Mouse (Mus musculus): ENCODE data around the gene Ube2d3. TPM values are rescaled to one million over a fixed set of nuclear protein-coding genes. Genes with fewer than 3 reads are reported as not detected.
"Not testable (repeated sequence)": the region's sequence is repeated elsewhere in the genome, so short reads cannot be mapped to it uniquely, and the experiment has no call there.

Gene Ube2d3
- polyA plus RNA-seq, 1 experiment from 2014 or later, result 512 TPM

DNA sequence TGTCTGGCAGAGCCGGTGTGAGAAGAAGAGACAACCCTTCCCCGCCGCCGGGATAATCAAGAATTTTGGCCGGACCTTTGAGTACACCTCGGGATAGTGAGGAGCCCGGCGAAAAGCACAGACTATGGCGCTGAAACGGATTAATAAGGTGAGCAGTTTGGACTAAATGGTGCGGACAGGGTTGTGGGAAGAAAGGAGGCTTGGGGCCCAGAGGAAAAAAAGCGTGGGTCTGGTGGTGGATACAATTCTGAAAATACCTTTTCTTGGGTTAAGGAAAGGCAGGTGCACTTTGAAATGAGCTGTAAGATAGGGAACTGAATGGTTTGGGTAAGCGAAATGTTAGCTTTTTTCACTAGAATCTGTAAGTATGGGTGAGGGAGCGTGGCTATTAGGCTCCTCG is 1.7 kb downstream of the Ube2d3 start:
- Histone ChIP-seq H3K36me3 (peaks cover 14% of the 10 kb centered on the region), H3K9me3 (replicated peaks) (no peaks in the 10 kb centered on the region), H3K27ac (peak overlapping the region; percentile 100), H3K4me2 (peak overlapping the region; percentile 67), H3K4me1 (peaks cover 20% of the 10 kb centered on the region), H3K27me3 (no peaks in the 10 kb centered on the region), H3K4me3 (replicated peaks) (peak overlapping the region; percentile 81), H3K9ac (peak overlapping the region; percentile 96)
- no peak for ATAC-seq (replicated peaks; ENCODE audit: low FRiP score)
- WGBS, result 3% methylated on average over 15 of the region's 15 CpGs

DNA sequence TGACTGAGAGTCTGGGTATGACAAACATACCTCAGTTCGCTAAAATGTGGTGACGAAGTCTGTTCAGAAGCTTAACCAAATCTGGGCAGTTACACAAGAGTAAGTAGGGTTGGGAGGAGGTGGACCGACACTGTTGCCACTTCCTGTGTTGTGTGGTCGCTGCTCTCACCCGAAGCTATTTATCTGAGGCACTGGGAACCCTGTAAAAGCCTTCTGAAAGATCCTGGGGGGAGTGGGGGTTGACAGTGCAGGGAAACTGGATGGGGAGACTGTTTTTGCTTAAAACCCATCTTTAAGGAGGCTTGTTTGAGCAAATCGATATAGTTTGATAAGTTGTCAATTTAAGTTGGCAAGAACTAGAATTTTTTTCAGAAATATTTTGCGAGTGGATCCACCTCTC is 2.3 kb downstream of the Ube2d3 start:
- H3K4me3 ChIP-seq (replicated peaks), result peak overlapping the region; percentile 81
- H3K4me2 ChIP-seq, result peak overlapping the region; percentile 67
- WGBS, result 14% methylated on average over 7 of the region's 7 CpGs
- no peak for ATAC-seq (replicated peaks; ENCODE audit: low FRiP score)
- peaks cover 23% of the 10 kb centered on the region for H3K4me1 ChIP-seq
- peak overlapping the region; percentile 96 for H3K9ac ChIP-seq
- H3K27me3 ChIP-seq, result no peaks in the 10 kb centered on the region
- peaks cover 18% of the 10 kb centered on the region for H3K36me3 ChIP-seq
- H3K9me3 ChIP-seq (replicated peaks), result no peaks in the 10 kb centered on the region
- peak overlapping the region; percentile 100 for H3K27ac ChIP-seq

DNA sequence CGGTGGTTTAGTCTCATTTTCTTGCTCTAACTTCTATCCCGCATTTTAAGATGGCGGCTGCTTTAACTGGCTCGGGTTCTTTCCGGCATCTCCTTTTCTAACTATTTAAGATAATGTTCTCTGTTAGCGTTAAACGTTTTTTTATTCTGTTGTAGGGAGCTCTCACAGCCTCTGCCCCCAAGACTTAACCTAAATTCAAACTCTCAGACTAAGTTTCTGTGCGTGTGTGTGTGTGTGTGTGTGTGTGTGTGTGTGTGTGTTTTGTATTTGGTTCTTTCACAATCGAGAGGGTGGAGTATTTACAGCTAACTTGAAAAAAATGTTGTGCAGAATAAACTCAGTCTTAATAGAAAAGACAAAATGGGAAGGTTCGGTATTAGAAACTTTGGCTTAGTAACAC is 2.7 kb downstream of the Ube2d3 start:
- 35% methylated on average over 10 of the region's 10 CpGs for WGBS
- H3K4me1 ChIP-seq, result peaks cover 23% of the 10 kb centered on the region
- no peaks in the 10 kb centered on the region for H3K9me3 ChIP-seq (replicated peaks)
- H3K27me3 ChIP-seq, result no peaks in the 10 kb centered on the region
- peak overlapping the region; percentile 67 for H3K4me2 ChIP-seq
- no peak overlapping the region; the same call in 1 of the 2 replicates for H3K27ac ChIP-seq
- no peak for ATAC-seq (replicated peaks; ENCODE audit: low FRiP score)
- peak overlapping the region; percentile 96 for H3K9ac ChIP-seq
- peak overlapping the region; percentile 81 for H3K4me3 ChIP-seq (replicated peaks)
- peaks cover 18% of the 10 kb centered on the region for H3K36me3 ChIP-seq

DNA sequence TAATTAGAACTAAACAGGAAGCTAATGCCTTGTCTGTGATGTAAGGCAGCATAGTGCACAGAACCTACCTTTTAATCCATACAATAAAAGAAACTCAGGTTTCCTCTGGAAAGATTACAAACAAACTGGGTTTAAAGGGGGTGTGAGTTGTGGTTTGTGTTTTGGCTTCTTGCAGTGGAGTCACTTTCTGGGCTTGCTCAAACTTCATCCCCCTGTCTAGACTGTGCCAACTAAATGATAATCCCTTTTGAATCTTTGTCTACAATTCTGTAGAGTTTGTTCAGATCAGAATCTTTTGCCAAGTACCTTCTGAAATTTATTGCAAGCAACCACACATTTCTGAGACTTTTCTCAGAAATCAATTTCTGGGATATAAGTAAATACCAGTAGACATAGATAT is 7.0 kb downstream of the Ube2d3 start:
- Histone ChIP-seq H3K9ac (no peak overlapping the region), H3K27me3 (no peaks in the 10 kb centered on the region), H3K36me3 (peaks cover 25% of the 10 kb centered on the region), H3K27ac (no peak overlapping the region), H3K9me3 (replicated peaks) (no peaks in the 10 kb centered on the region), H3K4me1 (peaks cover 16% of the 10 kb centered on the region), H3K4me2 (no peak overlapping the region), H3K4me3 (replicated peaks) (no peak overlapping the region)
- no peak for ATAC-seq (replicated peaks; ENCODE audit: low FRiP score)

DNA sequence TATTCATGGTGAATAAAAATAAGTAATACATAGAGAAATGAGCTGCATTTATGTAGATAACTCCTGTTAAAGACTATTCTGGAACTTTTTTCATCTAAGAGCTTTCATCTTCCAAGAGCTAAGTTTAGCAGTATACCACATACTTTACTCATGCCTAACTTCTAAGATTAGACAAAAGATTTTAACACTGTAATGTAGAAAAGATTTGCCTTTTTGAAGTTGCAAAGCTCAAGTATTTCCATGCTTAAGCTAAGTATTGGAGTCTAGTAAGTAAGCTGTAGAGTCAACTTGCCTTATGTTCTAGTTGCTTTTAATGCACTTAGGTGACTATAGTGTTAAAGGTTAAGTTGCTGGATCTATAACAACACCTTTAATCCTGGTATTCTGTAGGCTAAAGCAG is 21.0 kb downstream of the Ube2d3 start:
- ATAC-seq (replicated peaks; ENCODE audit: low FRiP score), result no peak
- Histone ChIP-seq H3K36me3 (peaks cover 71% of the 10 kb centered on the region), H3K9ac (no peak overlapping the region)

DNA sequence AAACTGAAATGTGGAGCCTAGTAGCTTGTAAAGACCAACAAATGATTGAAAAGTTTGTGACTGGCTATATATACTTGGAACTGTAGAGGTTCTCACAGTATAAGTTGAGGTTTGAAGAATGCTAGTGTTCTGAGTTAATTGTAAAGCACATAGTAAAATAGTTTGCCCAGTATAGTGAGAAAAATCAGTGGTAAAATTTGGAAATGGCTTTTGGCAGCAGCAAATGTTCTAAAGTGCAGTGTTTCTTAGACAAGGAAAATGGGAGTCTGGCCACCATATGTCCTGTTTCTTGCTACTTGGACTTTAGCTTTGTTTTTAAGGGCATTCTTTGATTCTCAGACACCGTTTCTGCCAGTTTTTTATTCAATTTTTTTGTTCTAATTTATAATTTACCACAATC is 30.5 kb downstream of the Ube2d3 start:
- ATAC-seq (replicated peaks; ENCODE audit: low FRiP score), result no peak
- H3K27me3 ChIP-seq, result no peaks in the 10 kb centered on the region
- no peak overlapping the region for H3K4me3 ChIP-seq (replicated peaks)
- no peak overlapping the region for H3K27ac ChIP-seq
- H3K9me3 ChIP-seq (replicated peaks), result no peaks in the 10 kb centered on the region
- 84% methylated on average over 1 of the region's 1 CpGs for WGBS
- H3K4me2 ChIP-seq, result no peak overlapping the region
- H3K4me1 ChIP-seq, result no peaks in the 10 kb centered on the region
- no peak overlapping the region for H3K9ac ChIP-seq
- peaks cover 31% of the 10 kb centered on the region for H3K36me3 ChIP-seq

More for the DNA sequence above, 21.0 kb downstream of the Ube2d3 start:
- Histone ChIP-seq H3K4me2 (no peak overlapping the region), H3K27me3 (no peaks in the 10 kb centered on the region), H3K27ac (no peak overlapping the region), H3K4me3 (replicated peaks) (no peak overlapping the region), H3K4me1 (no peaks in the 10 kb centered on the region), H3K9me3 (replicated peaks) (no peaks in the 10 kb centered on the region)

DNA sequence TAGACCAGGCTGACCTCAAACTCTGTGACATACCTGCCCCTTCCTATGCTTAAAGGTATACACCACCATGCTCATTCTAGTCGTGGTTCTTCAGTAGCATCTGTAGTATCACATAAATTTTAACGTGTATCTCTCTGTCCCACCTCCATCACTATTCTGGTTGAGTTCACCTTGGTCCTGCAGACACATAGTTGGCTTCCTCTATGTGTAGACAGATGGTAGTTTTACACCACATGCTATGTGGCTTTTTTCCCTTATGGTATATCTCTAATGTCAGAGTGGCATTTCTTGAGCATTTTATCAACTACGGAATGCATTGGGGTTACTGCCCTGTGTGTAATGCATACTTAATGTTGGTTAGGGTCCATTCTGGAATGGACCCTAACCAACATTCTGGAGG is 31.2 kb downstream of the Ube2d3 start:
- H3K27ac ChIP-seq, result no peak overlapping the region
- ATAC-seq (replicated peaks; ENCODE audit: low FRiP score), result no peak
- H3K9ac ChIP-seq, result no peak overlapping the region
- H3K4me2 ChIP-seq, result no peak overlapping the region
- H3K36me3 ChIP-seq, result peaks cover 25% of the 10 kb centered on the region
- no peaks in the 10 kb centered on the region for H3K27me3 ChIP-seq
- H3K9me3 ChIP-seq (replicated peaks), result no peaks in the 10 kb centered on the region
- 47% methylated on average over 3 of the region's 3 CpGs for WGBS
- no peak overlapping the region for H3K4me3 ChIP-seq (replicated peaks)
- H3K4me1 ChIP-seq, result no peaks in the 10 kb centered on the region

DNA sequence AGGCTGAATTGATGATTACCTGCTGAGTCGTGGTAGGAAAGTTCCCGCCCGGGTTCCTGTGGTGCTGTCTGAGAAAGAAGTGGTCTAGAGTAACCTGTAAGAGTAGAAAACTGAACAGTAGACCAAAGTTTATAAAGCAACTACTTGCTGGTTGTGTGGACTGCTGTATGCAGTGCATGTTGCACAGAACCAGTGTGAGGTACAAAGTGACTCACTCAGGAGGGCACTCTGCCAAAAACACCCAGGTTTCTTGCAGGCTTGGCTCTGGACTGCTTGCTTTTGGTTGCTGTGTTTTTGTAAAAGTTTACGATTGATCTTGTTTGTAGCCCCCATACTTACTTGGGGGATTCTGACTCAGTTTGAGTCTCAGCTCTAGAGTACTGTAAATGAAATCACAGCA is 32.0 kb downstream of the Ube2d3 start:
- ATAC-seq (replicated peaks; ENCODE audit: low FRiP score), result peak; percentile 66

DNA sequence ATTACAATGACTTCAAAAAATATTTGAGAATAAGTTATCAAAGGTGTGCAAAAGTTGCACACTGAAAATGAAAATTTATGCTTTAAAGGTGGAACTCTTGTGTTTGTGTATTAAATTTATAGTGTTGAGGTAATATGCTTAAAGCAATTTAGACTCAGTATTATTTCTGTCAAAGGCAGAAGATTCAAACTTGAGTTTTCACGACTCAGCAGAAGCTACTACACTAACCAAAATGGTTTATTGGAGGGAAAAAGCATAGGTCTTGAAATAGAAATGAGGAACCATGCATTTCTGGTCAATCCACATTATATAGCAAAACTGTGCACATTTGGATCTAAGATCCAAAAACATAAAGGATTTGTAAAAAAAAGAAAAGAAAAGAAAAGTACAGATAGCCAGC is 32.9 kb downstream of the Ube2d3 start:
- no peak overlapping the region for H3K4me3 ChIP-seq (replicated peaks)
- 64% methylated on average over 1 of the region's 1 CpGs for WGBS
- no peak overlapping the region for H3K4me2 ChIP-seq
- H3K27me3 ChIP-seq, result no peaks in the 10 kb centered on the region
- H3K9ac ChIP-seq, result no peak overlapping the region
- H3K9me3 ChIP-seq (replicated peaks), result no peaks in the 10 kb centered on the region
- H3K27ac ChIP-seq, result no peak overlapping the region
- H3K4me1 ChIP-seq, result no peaks in the 10 kb centered on the region
- peaks cover 15% of the 10 kb centered on the region for H3K36me3 ChIP-seq
- ATAC-seq (replicated peaks; ENCODE audit: low FRiP score), result no peak

More for the DNA sequence above, 32.0 kb downstream of the Ube2d3 start:
- Histone ChIP-seq H3K9me3 (replicated peaks) (no peaks in the 10 kb centered on the region), H3K36me3 (peaks cover 19% of the 10 kb centered on the region), H3K4me1 (no peaks in the 10 kb centered on the region), H3K4me3 (replicated peaks) (no peak overlapping the region), H3K9ac (no peak overlapping the region), H3K27ac (no peak overlapping the region), H3K4me2 (no peak overlapping the region), H3K27me3 (no peaks in the 10 kb centered on the region)
- 43% methylated on average over 4 of the region's 4 CpGs for WGBS

DNA sequence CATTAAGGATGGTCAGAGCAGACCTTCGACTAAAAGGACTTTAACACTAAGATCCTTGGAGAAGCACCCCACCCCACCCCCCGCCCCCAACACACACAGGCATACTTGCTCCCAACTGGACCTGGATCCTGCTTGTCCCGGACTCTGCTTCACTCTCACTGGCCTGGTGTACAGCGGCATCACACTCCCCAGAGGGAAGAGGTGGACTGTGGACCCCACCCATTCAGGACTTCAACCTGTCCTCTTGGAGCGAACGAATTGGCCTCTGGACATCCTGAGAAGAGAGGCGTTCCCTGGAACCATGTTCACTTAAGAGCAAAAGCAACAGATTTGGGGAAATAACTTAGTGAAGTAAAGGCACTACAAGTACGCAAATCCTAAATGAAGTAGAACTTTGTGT is 37.1 kb downstream of the Ube2d3 start:
- no peak for ATAC-seq (replicated peaks; ENCODE audit: low FRiP score)
- H3K9ac ChIP-seq, result no peak overlapping the region

DNA sequence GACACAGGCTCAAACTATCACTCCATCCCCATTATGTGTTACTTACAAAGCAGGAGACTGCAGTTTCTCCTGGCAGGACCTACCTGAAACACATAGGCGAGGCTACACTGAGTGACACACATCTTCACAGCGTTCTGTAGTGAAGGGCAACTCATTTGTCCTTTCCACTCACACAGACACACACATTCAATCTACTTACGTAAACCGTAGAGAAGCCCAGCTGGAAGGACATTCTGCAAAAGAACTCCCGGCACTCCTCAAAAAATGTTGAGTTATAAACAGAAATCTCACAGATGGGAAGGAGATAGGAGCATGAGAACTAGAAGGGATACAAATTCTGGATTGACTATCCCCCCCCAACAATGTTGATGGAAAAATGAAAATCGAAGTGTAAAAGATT is 38.3 kb downstream of the Ube2d3 start:
- ATAC-seq (replicated peaks; ENCODE audit: low FRiP score), result no peak
- 78% methylated on average over 6 of the region's 6 CpGs for WGBS

More for the DNA sequence above, 37.1 kb downstream of the Ube2d3 start:
- Histone ChIP-seq H3K27ac (no peak overlapping the region), H3K4me2 (no peak overlapping the region), H3K27me3 (no peaks in the 10 kb centered on the region), H3K4me3 (replicated peaks) (no peak overlapping the region), H3K36me3 (no peaks in the 10 kb centered on the region), H3K9me3 (replicated peaks) (no peaks in the 10 kb centered on the region), H3K4me1 (no peaks in the 10 kb centered on the region)
- WGBS, result 86% methylated on average over 8 of the region's 8 CpGs

DNA sequence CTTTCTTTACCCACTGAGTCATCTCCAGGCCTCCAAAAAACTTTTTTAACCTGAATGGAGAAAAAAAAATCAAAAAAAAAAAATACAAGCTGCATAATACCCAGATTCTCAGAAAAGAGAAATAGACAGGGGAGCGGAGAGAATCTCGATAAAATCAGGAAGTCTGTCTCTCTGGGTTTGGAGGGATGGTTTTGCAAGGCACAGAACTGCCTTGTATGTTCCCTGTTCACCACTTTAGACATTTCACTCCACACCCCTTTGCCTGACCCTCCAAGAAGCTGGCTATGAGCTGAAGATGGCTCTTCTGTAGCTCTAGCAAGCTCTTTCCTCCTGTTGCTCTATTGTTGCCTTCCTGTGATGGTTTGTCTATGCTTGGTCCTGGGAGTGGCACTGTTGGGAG is 39.0 kb downstream of the Ube2d3 start:
- Histone ChIP-seq H3K4me1 (no peaks in the 10 kb centered on the region), H3K4me2 (no peak overlapping the region), H3K9ac (no peak overlapping the region), H3K27me3 (no peaks in the 10 kb centered on the region), H3K4me3 (replicated peaks) (no peak overlapping the region), H3K9me3 (replicated peaks) (no peaks in the 10 kb centered on the region), H3K27ac (no peak overlapping the region), H3K36me3 (no peaks in the 10 kb centered on the region)
- 95% methylated on average over 2 of the region's 2 CpGs for WGBS
- ATAC-seq (replicated peaks; ENCODE audit: low FRiP score), result no peak

More for the DNA sequence above, 38.3 kb downstream of the Ube2d3 start:
- Histone ChIP-seq H3K9me3 (replicated peaks) (no peaks in the 10 kb centered on the region), H3K4me3 (replicated peaks) (no peak overlapping the region), H3K27me3 (no peaks in the 10 kb centered on the region), H3K9ac (no peak overlapping the region), H3K27ac (no peak overlapping the region), H3K4me2 (no peak overlapping the region), H3K4me1 (no peaks in the 10 kb centered on the region), H3K36me3 (no peaks in the 10 kb centered on the region)

DNA sequence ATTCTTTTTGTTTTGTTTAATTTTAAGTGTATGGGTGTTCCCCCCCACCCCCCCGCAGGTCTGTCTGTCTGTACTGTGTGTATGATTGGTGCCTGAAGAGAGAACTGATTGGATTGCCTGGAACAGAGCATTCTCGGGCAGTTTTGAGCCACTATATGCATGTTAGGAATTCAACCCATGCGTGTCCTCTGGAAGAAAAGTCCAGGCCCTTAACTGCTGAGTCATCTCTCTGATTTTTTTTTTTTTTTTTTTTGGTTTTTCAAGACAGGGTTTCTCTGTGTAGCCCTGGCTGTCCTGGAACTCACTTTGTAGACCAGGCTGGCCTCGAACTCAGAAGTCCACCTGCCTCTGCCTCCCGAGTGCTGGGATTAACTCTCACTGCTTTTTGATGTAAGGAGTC is 41.1 kb downstream of the Ube2d3 start:
- not testable (repeated sequence) for H3K4me1 ChIP-seq; H3K4me2 ChIP-seq; H3K27ac ChIP-seq; H3K4me3 ChIP-seq (replicated peaks); H3K27me3 ChIP-seq; H3K9me3 ChIP-seq (replicated peaks); H3K9ac ChIP-seq; H3K36me3 ChIP-seq; ATAC-seq (replicated peaks; ENCODE audit: low FRiP score)
- whole genome bisulfite sequencing, result 78% methylated on average over 5 of the region's 5 CpGs
